Mouse (Mus musculus): ENCODE measurements around the gene Hdhd3.

GRCm38 (mm10) chr4:62480709-62481605, 22.3 kb downstream of the Hdhd3 start:
- TF ChIP-seq POLR2A (IDR thresholded peaks at IDR 0.05; ENCODE audit: low read depth, low read length) = no peak
- no peak for TF ChIP-seq CTCF (conservative IDR thresholded peaks at IDR 0.05; ENCODE audit: insufficient read depth, insufficient read length, low read depth, low read length)
